Mouse (Mus musculus) MEL (cell line): Measurements from ENCODE around the gene Man2b2. TPM values are rescaled to one million over a fixed set of nuclear protein-coding genes. Genes with fewer than 3 reads are reported as not detected.
"Not testable (repeated sequence)": the region's sequence is repeated elsewhere in the genome, so short reads cannot be mapped to it uniquely, and the experiment has no call there.

Experiments used
- DNase-seq: peaks from one replicate; pipeline ENCODE4 v3.0.0; 2011; ENCODE audit warnings: low read depth, low spot score
- H3K27ac ChIP-seq: 2 replicates; pipeline ENCODE4 v1.5.1; 2012; ENCODE audit warnings: low read depth, mild to moderate bottlenecking, control low read depth, low read length, moderate library complexity; ENCODE audit not compliant: control insufficient read depth
- H3K27me3 ChIP-seq, 2 experiments: fragments of 150-350 bp in 1 of 2; sonication (generic) in 1 of 2; 2 replicates each; pipeline ENCODE4 v1.6.1; 2012; ENCODE audit warnings: low read length in 2 of 2, mild to moderate bottlenecking in 2 of 2, improper control_type of control experiment in 1 of 2, moderate library complexity in 1 of 2; ENCODE audit not compliant: insufficient read depth in 2 of 2, control insufficient read depth in 1 of 2
- H3K36me3 ChIP-seq, 2 experiments: 2 replicates each; pipeline ENCODE4 v1.6.1; 2012 to 2014; ENCODE audit warnings: low read length in 2 of 2, improper control_type of control experiment in 1 of 2, inconsistent platforms in 1 of 2, mild to moderate bottlenecking in 1 of 2; ENCODE audit not compliant: insufficient read depth in 2 of 2, control insufficient read depth in 1 of 2
- H3K4me1 ChIP-seq, 2 experiments: fragments of 150-350 bp in 1 of 2; sonication (generic) in 1 of 2; 2 replicates each; pipeline ENCODE4 v1.6.1; 2012; ENCODE audit warnings: low read length in 2 of 2, improper control_type of control experiment in 1 of 2, mild to moderate bottlenecking in 1 of 2; ENCODE audit not compliant: insufficient read depth in 2 of 2, control insufficient read depth in 1 of 2
- H3K4me3 ChIP-seq, 2 experiments: fragments of 150-350 bp in 1 of 2; sonication (generic) in 1 of 2; 2 replicates each; pipeline ENCODE4 v1.5.1; 2012; ENCODE audit warnings: low read depth in 2 of 2, low read length in 2 of 2, mild to moderate bottlenecking in 2 of 2, moderate library complexity in 2 of 2, control low read depth in 1 of 2, improper control_type of control experiment in 1 of 2; ENCODE audit not compliant: control insufficient read depth in 1 of 2, insufficient read depth in 1 of 2
- H3K79me2 ChIP-seq: 2 replicates; pipeline ENCODE4 v1.6.1; 2012; ENCODE audit warnings: mild to moderate bottlenecking, low read length, moderate library complexity; ENCODE audit not compliant: control insufficient read depth, poor library complexity, insufficient read depth
- H3K9ac ChIP-seq: 2 replicates; pipeline ENCODE4 v1.6.1; 2012; ENCODE audit warnings: low read depth, mild to moderate bottlenecking, control low read depth, low read length, moderate library complexity; ENCODE audit not compliant: control insufficient read depth, poor library complexity, severe bottlenecking
- H3K9me3 ChIP-seq: fragments of 150-350 bp; sonication (generic); replicated peaks from 2 replicates; pipeline ENCODE4 v1.6.1; 2012; ENCODE audit warnings: mild to moderate bottlenecking, low read length, improper control_type of control experiment, moderate library complexity; ENCODE audit not compliant: insufficient read depth
- ELF1 ChIP-seq: IDR thresholded peaks from 2 replicates; pipeline ENCODE4 v1.6.1; 2014; ENCODE audit warnings: low read depth, mild to moderate bottlenecking, inconsistent platforms, low read length, improper control_type of control experiment, moderate library complexity
- ETS1 ChIP-seq: IDR thresholded peaks from 2 replicates; pipeline ENCODE4 v1.6.1; 2012; ENCODE audit warnings: low read depth, mild to moderate bottlenecking, inconsistent platforms, low read length, improper control_type of control experiment, moderate library complexity
- GATA1 ChIP-seq: IDR thresholded peaks from 2 replicates; pipeline ENCODE4 v1.6.1; 2011; ENCODE audit warnings: low read depth, low read length, improper control_type of control experiment
- HCFC1 ChIP-seq: IDR thresholded peaks from 2 replicates; pipeline ENCODE4 v1.6.1; 2012; ENCODE audit warnings: low read depth, mild to moderate bottlenecking, inconsistent platforms, low read length, improper control_type of control experiment, moderate library complexity
- KAT2A ChIP-seq: conservative IDR thresholded peaks from 2 replicates; pipeline ENCODE4 v1.6.1; 2012; ENCODE audit warnings: low read depth, low read length, improper control_type of control experiment, inconsistent platforms
- MAX ChIP-seq: IDR thresholded peaks from 2 replicates; pipeline ENCODE4 v1.6.1; 2011; ENCODE audit warnings: low read length, improper control_type of control experiment
- MXI1 ChIP-seq: IDR thresholded peaks from 2 replicates; pipeline ENCODE4 v1.6.1; 2011; ENCODE audit warnings: mild to moderate bottlenecking, low read depth, low read length, improper control_type of control experiment
- MYB ChIP-seq: IDR thresholded peaks from 2 replicates; pipeline ENCODE4 v1.6.1; 2011; ENCODE audit warnings: mild to moderate bottlenecking, low read depth, low read length, improper control_type of control experiment
- NELFE ChIP-seq: IDR thresholded peaks from 2 replicates; pipeline ENCODE4 v1.6.1; 2011; ENCODE audit warnings: low read depth, low read length, improper control_type of control experiment
- NRF1 ChIP-seq: IDR thresholded peaks from 2 replicates; pipeline ENCODE4 v1.6.1; 2014; ENCODE audit warnings: low read depth, mild to moderate bottlenecking, inconsistent platforms, low read length, improper control_type of control experiment, moderate library complexity; ENCODE audit not compliant: poor library complexity, insufficient read depth, severe bottlenecking
- POLR2A ChIP-seq, 2 experiments: IDR thresholded peaks; 2 replicates each; pipeline ENCODE4 v1.6.1; 2011 to 2012; ENCODE audit warnings: low read length in 2 of 2, mild to moderate bottlenecking in 2 of 2, control low read depth in 1 of 2, improper control_type of control experiment in 1 of 2, low read depth in 1 of 2, moderate library complexity in 1 of 2; ENCODE audit not compliant: control insufficient read depth in 1 of 2, insufficient read depth in 1 of 2, poor library complexity in 1 of 2
- POLR2AphosphoS2 ChIP-seq: IDR thresholded peaks from 2 replicates; pipeline ENCODE4 v1.6.1; 2011; ENCODE audit warnings: low read length, improper control_type of control experiment
- RCOR1 ChIP-seq: IDR thresholded peaks from 2 replicates; pipeline ENCODE4 v1.6.1; 2012; ENCODE audit warnings: low read depth, mild to moderate bottlenecking, inconsistent platforms, low read length, improper control_type of control experiment
- SIN3A ChIP-seq: IDR thresholded peaks from 2 replicates; pipeline ENCODE4 v1.6.1; 2012; ENCODE audit warnings: low read length, improper control_type of control experiment, inconsistent platforms
- TBP ChIP-seq: IDR thresholded peaks from 2 replicates; pipeline ENCODE4 v1.8.0; 2011; ENCODE audit warnings: low read depth, low read length, improper control_type of control experiment
- TCF12 ChIP-seq: IDR thresholded peaks from 2 replicates; pipeline ENCODE4 v1.6.1; 2014; ENCODE audit warnings: low read depth, mild to moderate bottlenecking, inconsistent platforms, low read length, improper control_type of control experiment, moderate library complexity
- ZMIZ1 ChIP-seq: IDR thresholded peaks from 2 replicates; pipeline ENCODE4 v1.6.1; 2012; ENCODE audit warnings: low read depth, mild to moderate bottlenecking, inconsistent platforms, low read length, improper control_type of control experiment, moderate library complexity
- ZNF384 ChIP-seq: IDR thresholded peaks from 2 replicates; pipeline ENCODE4 v1.6.1; 2012; ENCODE audit warnings: low read depth, mild to moderate bottlenecking, inconsistent platforms, low read length, improper control_type of control experiment
- polyA plus RNA-seq, 2 experiments: library from polyadenylated mRNA; stranded (reverse) in 1 of 2; unstranded in 1 of 2; fragments of >175 nt in 1 of 2; fragments of >200 nt in 1 of 2; gene quantifications; 2 replicates each; pipeline versions ENCODE4 v1.2.1 to v1.2.4; 2012; ENCODE audit warnings: low replicate concordance in 2 of 2, low read depth in 1 of 2; ENCODE audit not compliant: insufficient read length in 2 of 2, insufficient read depth in 1 of 2, missing spikeins in 1 of 2
- total RNA-seq: library from RNA; depleted of rRNA; stranded (reverse); fragments of 300-350 nt; gene quantifications from 2 replicates; pipeline ENCODE4 v1.2.3, GENCODE M21; 2012

The Man2b2 gene
- total and polyA plus RNA-seq, 3 experiments, result 9.3 to 37.1 TPM; not detected in 1

- peak; percentile 99 for DNase-seq
- H3K79me2 ChIP-seq, H3K9me3 ChIP-seq, H3K27me3 ChIP-seq, H3K36me3 ChIP-seq: not testable (repeated sequence)
- TF ChIP-seq ELF1 (peak; percentile 60; the same call in 1 of the 2 replicates), KAT2A (peak; percentile 76), NRF1 (peak; percentile 60; the same call in 1 of the 2 replicates), SIN3A (peak; percentile 53; the same call in 1 of the 2 replicates), MXI1 (peak; percentile 6; the same call in 1 of the 2 replicates), TCF12 (peak; percentile 82), HCFC1 (peak; percentile 91), MYB (peak; percentile 69; the same call in 1 of the 2 replicates), ZNF384 (0 out of 2 replicates have a peak, but pooled peaks have one; percentile 17), MAX (peak; percentile 78), TBP (peak; percentile 90), POLR2AphosphoS2 (peak; percentile 91), POLR2A (IDR thresholded peaks at IDR 0.05; ENCODE audit: control insufficient read depth in 1 of 2, insufficient read depth in 1 of 2, low read depth in 1 of 2, low read length in 2 of 2, poor library complexity in 1 of 2) (peak; percentile 65 to 85), NELFE (peak; percentile 95), ZMIZ1 (peak; percentile 93)
- H3K27ac ChIP-seq, result peak within 1 kb of the TSS; percentile 60
- peaks cover 0 to 12% of the 10 kb centered on the region in 2 experiments; a peak in 3 of 4 replicates for H3K4me1 ChIP-seq
- peak within 1 kb of the TSS; percentile 57 to 93 for H3K4me3 ChIP-seq
- H3K9ac ChIP-seq, result peak within 1 kb of the TSS; percentile 69
Observed at GRCm38 (mm10) chr5:36796296-36797014, 34.0 kb downstream of the Man2b2 start, which contains the start of gene Mrfap1. Gene Mrfap1 (minus strand): TSS chr5:36796772.

DNA sequence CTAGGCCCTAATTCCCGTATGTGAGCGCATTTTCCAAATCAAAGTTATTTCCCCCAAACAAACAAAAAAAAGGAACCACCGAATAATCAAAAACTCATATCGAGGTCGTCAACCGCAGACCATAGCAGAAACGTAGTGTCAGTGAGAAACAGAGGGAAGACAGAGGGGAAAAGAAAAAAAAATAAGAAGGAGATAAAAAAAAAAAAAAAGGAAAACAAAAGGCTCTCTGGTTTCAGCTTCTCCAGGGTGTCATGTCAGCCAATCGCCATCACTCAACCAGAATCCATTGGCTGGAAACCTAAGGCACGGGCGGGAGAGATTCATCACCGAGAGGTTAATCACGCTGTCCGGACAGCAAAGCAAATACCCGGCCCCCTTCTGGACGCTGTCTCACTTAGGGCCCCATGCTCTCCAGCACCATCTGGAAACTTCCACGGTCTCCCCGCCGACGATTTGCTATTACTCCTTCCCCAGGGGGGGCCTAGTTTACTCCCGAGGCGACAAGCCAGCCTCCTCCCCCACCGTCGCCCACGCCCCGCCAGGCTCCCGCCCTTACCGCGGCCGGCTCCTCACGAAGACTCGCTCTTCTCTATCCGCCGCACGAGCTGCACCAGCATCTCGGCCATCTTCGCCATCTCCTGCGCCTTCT is 34.7 kb downstream of the Man2b2 start:
- Histone ChIP-seq H3K4me1 (peaks cover 0 to 12% of the 10 kb centered on the region in 2 experiments; a peak in 3 of 4 replicates), H3K4me3 (peak overlapping the region; percentile 57 to 93), H3K9ac (peak overlapping the region; percentile 69), H3K27ac (peak overlapping the region; percentile 60; the same call in 1 of the 2 replicates)
- peak; percentile 75 for DNase-seq
- H3K9me3 ChIP-seq, result not testable (repeated sequence)
- TF ChIP-seq RCOR1, result peak; percentile 89
- peak; percentile 22; the same call in 1 of the 2 replicates for TF ChIP-seq GATA1
- TF ChIP-seq ETS1, result peak; percentile 10; the same call in 1 of the 2 replicates
- peak; percentile 88 for TF ChIP-seq ZNF384
- TF ChIP-seq, all 39 proteins: peak for 4; not testable (repeated sequence) for 35
- H3K36me3 ChIP-seq, H3K79me2 ChIP-seq, H3K27me3 ChIP-seq: not testable (repeated sequence)
